16 mouse cellular contexts compared by ENCODE assay signal in the genomic region with DNA sequence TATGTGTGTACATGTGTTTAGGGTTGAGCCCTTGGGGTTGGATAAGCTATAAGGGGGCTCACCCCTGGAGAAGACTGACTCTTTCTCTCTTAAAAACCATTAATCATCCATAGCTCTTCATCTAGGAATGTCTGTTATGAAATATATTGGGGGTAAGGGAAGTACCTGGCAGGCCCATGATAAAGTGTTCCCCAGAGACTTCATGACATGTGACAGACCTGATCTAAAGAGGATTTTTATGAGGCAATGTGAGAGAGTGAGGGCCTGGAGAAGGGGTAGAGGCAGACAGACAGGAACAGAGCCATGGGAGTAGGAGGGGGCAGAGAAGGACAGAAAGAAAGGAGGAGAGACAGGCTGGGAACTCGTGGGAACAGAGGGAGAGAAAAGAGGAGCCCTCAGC. TPM values are rescaled to one million over a fixed set of nuclear protein-coding genes. Genes with fewer than 3 reads are reported as not detected.
"Had no signal": no experiment of that assay in that cellular context is flagged by ENCODE, and none has a peak within 500 bp of the region (broad histone marks: within the 10 kb centered on the region; RNA-seq: fewer than 3 reads in every experiment).

No protein-coding gene starts in this region.

- H3K27ac ChIP-seq: kidney, postnatal 0 days; liver, embryonic 12.5 days; midbrain, embryonic 15.5 days; neural tube, embryonic 13.5 days had no signal

- H3K27me3 ChIP-seq: liver, embryonic 12.5 days; midbrain, embryonic 15.5 days; neural tube, embryonic 13.5 days had no signal

- H3K4me2 ChIP-seq: liver, embryonic 12.5 days; lung, embryonic 14.5 days; midbrain, embryonic 11.5 days; midbrain, embryonic 15.5 days; neural tube, embryonic 13.5 days had no signal

- H3K9ac ChIP-seq: liver, embryonic 12.5 days; lung, embryonic 14.5 days; midbrain, embryonic 15.5 days; neural tube, embryonic 13.5 days had no signal

- ATAC-seq: liver, embryonic 12.5 days; midbrain, embryonic 15.5 days had no signal

- H3K9me3 ChIP-seq: liver, embryonic 12.5 days; midbrain, embryonic 15.5 days; neural tube, embryonic 13.5 days had no signal

- H3K4me1 ChIP-seq: liver, embryonic 12.5 days; neural tube, embryonic 13.5 days had no signal

- H3K4me3 ChIP-seq: liver, embryonic 12.5 days; midbrain, embryonic 15.5 days; neural tube, embryonic 13.5 days had no signal

- DNase-seq: kidney, adult 9 months; kidney, postnatal 36 days; layer of hippocampus, adult 9-11 months; layer of hippocampus, postnatal 36 days; lung, embryonic 14.5 days; lung, postnatal 10 days; lung, postnatal 4 days; right cerebral cortex, adult 18-20 months; right cerebral cortex, postnatal 25 days; thymus, postnatal 4 days had no signal

- H3K36me3 ChIP-seq: liver, embryonic 12.5 days; midbrain, embryonic 15.5 days; neural tube, embryonic 13.5 days had no signal

RNA-seq across cellular contexts. Expression of a gene that starts 53.5 kb away (rescaled TPM):
- total RNA-seq: monocyte, adult 5-6 weeks had no signal
